In genomic region chr16:66086499-66086898, GRCm38 (mm10) we compare ENCODE assay signal across 12 mouse cellular contexts.
DNase-seq lines count a peak whose midpoint lies in the region; ATAC-seq and TF ChIP-seq lines count a peak whose summit lies in the region.
"Had no signal": no experiment of that assay in that cellular context is flagged by ENCODE, and none has a peak within 500 bp of the region (broad histone marks: within the 10 kb centered on the region; RNA-seq: fewer than 3 reads in every experiment).

No protein-coding gene starts in this region.

- no peaks in the 10 kb centered on the region for H3K36me3 ChIP-seq in heart, adult 2 months (ENCODE audit: control insufficient read depth, insufficient read depth, low read length)
- H3K36me3 ChIP-seq in neural tube, embryonic 14.5 days (ENCODE audit: control insufficient read depth, insufficient read depth, low read length): no peaks in the 10 kb centered on the region
- H3K36me3 ChIP-seq in neural tube, embryonic 15.5 days: no peaks in the 10 kb centered on the region
- H3K36me3 ChIP-seq in hindbrain, embryonic 12.5 days: no peaks in the 10 kb centered on the region
- H3K36me3 ChIP-seq: limb, embryonic 13.5 days; neural tube, embryonic 12.5 days had no signal

- no peak overlapping the region for H3K27ac ChIP-seq in heart, adult 2 months
- no peak overlapping the region for H3K27ac ChIP-seq in neural tube, embryonic 14.5 days (ENCODE audit: low read depth, low read length)
- H3K27ac ChIP-seq in neural tube, embryonic 15.5 days (replicated peaks): no peak overlapping the region
- H3K27ac ChIP-seq in hindbrain, embryonic 12.5 days: no peak overlapping the region
- H3K27ac ChIP-seq: limb, embryonic 13.5 days; neural tube, embryonic 12.5 days had no signal

- ATAC-seq in neural tube, embryonic 14.5 days (ENCODE audit: low read depth): peak; percentile 54; the same call in 1 of the 2 replicates
- ATAC-seq in neural tube, embryonic 15.5 days (ENCODE audit: low FRiP score): no peak
- peak; percentile 38; the same call in 1 of the 2 replicates for ATAC-seq in hindbrain, embryonic 12.5 days (ENCODE audit: low FRiP score)
- no peak for ATAC-seq in activated CD4-positive, CD25-positive, alpha-beta regulatory T cell, adult 4 months

- no peaks in the 10 kb centered on the region for H3K9me3 ChIP-seq in neural tube, embryonic 14.5 days (ENCODE audit: control insufficient read depth, low read length)
- H3K9me3 ChIP-seq in neural tube, embryonic 15.5 days (replicated peaks): no peaks in the 10 kb centered on the region
- no peaks in the 10 kb centered on the region for H3K9me3 ChIP-seq in hindbrain, embryonic 12.5 days (replicated peaks)
- H3K9me3 ChIP-seq: limb, embryonic 13.5 days; neural tube, embryonic 12.5 days had no signal

- intact Hi-C loops in heart, adult 2 months (cut with DNase I): loop anchor here (5.0 kb wide), 1 partner anchor 459 kb away; no protein-coding TSS in a partner anchor
- intact Hi-C loops in heart, postnatal 25 days (cut with DNase I): no loop called here

- no peaks in the 10 kb centered on the region for H3K4me1 ChIP-seq in heart, adult 2 months (ENCODE audit: control insufficient read depth, insufficient read depth, low read length)
- no peaks in the 10 kb centered on the region for H3K4me1 ChIP-seq in neural tube, embryonic 14.5 days (ENCODE audit: control insufficient read depth, insufficient read depth, low read length)
- no peaks in the 10 kb centered on the region for H3K4me1 ChIP-seq in neural tube, embryonic 15.5 days
- H3K4me1 ChIP-seq in hindbrain, embryonic 12.5 days: no peaks in the 10 kb centered on the region
- H3K4me1 ChIP-seq: limb, embryonic 13.5 days; neural tube, embryonic 12.5 days had no signal

- no peak for TF ChIP-seq POLR2A in heart, adult 2 months (IDR thresholded peaks at IDR 0.05; ENCODE audit: insufficient read depth, low read depth, low read length)

- no peak overlapping the region for H3K4me2 ChIP-seq in neural tube, embryonic 14.5 days (ENCODE audit: low read depth, low read length)
- no peak overlapping the region for H3K4me2 ChIP-seq in neural tube, embryonic 15.5 days
- H3K4me2 ChIP-seq in hindbrain, embryonic 12.5 days (replicated peaks): no peak overlapping the region
- H3K4me2 ChIP-seq: limb, embryonic 13.5 days; neural tube, embryonic 12.5 days had no signal

- WGBS in heart, adult 2 months: 8% methylated on average over 1 of the region's 1 CpGs
- 21% methylated on average over 1 of the region's 1 CpGs for WGBS in neural tube, embryonic 14.5 days
- 9% methylated on average over 1 of the region's 1 CpGs for WGBS in neural tube, embryonic 15.5 days
- 6% methylated on average over 1 of the region's 1 CpGs for WGBS in hindbrain, embryonic 12.5 days

- TF ChIP-seq EP300 in heart, adult 2 months (IDR thresholded peaks at IDR 0.05; ENCODE audit: insufficient read depth, low read depth, low read length): no peak

- H3K79me2 ChIP-seq in heart, adult 2 months (replicated peaks; ENCODE audit: control insufficient read depth, insufficient read depth, low read length): no peaks in the 10 kb centered on the region

- TF ChIP-seq CTCF in heart, adult 2 months (IDR thresholded peaks at IDR 0.05): peak; percentile 59

- no peak overlapping the region for H3K4me3 ChIP-seq in heart, adult 2 months
- no peak overlapping the region for H3K4me3 ChIP-seq in neural tube, embryonic 14.5 days (ENCODE audit: low read depth, low read length)
- H3K4me3 ChIP-seq in neural tube, embryonic 15.5 days (replicated peaks): no peak overlapping the region
- no peak overlapping the region for H3K4me3 ChIP-seq in hindbrain, embryonic 12.5 days
- H3K4me3 ChIP-seq: limb, embryonic 13.5 days; neural tube, embryonic 12.5 days had no signal

- no peaks in the 10 kb centered on the region for H3K27me3 ChIP-seq in heart, adult 2 months (ENCODE audit: control insufficient read depth, insufficient read depth, low read length)
- H3K27me3 ChIP-seq in neural tube, embryonic 14.5 days (ENCODE audit: control insufficient read depth, insufficient read depth, low read length): no peaks in the 10 kb centered on the region
- no peaks in the 10 kb centered on the region for H3K27me3 ChIP-seq in neural tube, embryonic 15.5 days (replicated peaks)
- H3K27me3 ChIP-seq in hindbrain, embryonic 12.5 days: no peaks in the 10 kb centered on the region
- H3K27me3 ChIP-seq: limb, embryonic 13.5 days; neural tube, embryonic 12.5 days had no signal

- no peak overlapping the region for H3K9ac ChIP-seq in heart, adult 2 months (ENCODE audit: low read depth, low read length)
- no peak overlapping the region for H3K9ac ChIP-seq in neural tube, embryonic 14.5 days (replicated peaks; ENCODE audit: low read depth, low read length)
- H3K9ac ChIP-seq in neural tube, embryonic 15.5 days (replicated peaks): no peak overlapping the region
- no peak overlapping the region for H3K9ac ChIP-seq in hindbrain, embryonic 12.5 days
- H3K9ac ChIP-seq: limb, embryonic 13.5 days; neural tube, embryonic 12.5 days had no signal

- DNase-seq in heart, adult 2 months: no peak
- DNase-seq in heart, postnatal 25 days (ENCODE audit: low spot score): no peak
- no peak for DNase-seq in ovary, adult 18-20 months (ENCODE audit: low spot score)
- DNase-seq in testis, postnatal 10 days (ENCODE audit: low spot score): no peak
- DNase-seq: kidney, adult 2 months; thymus, adult 2 months had no signal

Comparison
In these comparisons a context has a peak if more than half of its experiments do, and no peak if none do; other contexts are left out.
1. ATAC-seq: peak in neural tube, embryonic 14.5 days (single experiment) and hindbrain, embryonic 12.5 days (single experiment); none in neural tube, embryonic 15.5 days (single experiment) and activated CD4-positive, CD25-positive, alpha-beta regulatory T cell, adult 4 months (single experiment).